Mouse (Mus musculus) small intestine, adult 2 months (tissue): Measurements from ENCODE around the gene Ccdc7a. TPM values are rescaled to one million over a fixed set of nuclear protein-coding genes. Genes with fewer than 3 reads are reported as not detected.

ENCODE experiments used
- H3K27ac ChIP-seq: fragments of 200-500 bp; 2 replicates; pipeline ENCODE4 v1.5.1; 2012; ENCODE audit warnings: low read depth, low read length, control low read depth, inconsistent platforms; ENCODE audit not compliant: insufficient read depth
- H3K27me3 ChIP-seq: fragments of 200-500 bp; 2 replicates; pipeline ENCODE4 v1.6.1; 2012; ENCODE audit warnings: mild to moderate bottlenecking, moderate library complexity, low read length, inconsistent platforms; ENCODE audit not compliant: control insufficient read depth, insufficient read depth
- H3K36me3 ChIP-seq: fragments of 200-500 bp; 2 replicates; pipeline ENCODE4 v1.6.1; 2012; ENCODE audit warnings: mild to moderate bottlenecking, low read length, control low read depth, inconsistent platforms; ENCODE audit not compliant: control insufficient read depth, insufficient read depth
- H3K4me1 ChIP-seq: fragments of 200-500 bp; 2 replicates; pipeline ENCODE4 v1.6.1; 2012; ENCODE audit warnings: low read length, inconsistent platforms, mixed read lengths; ENCODE audit not compliant: control insufficient read depth, insufficient read depth, insufficient read length
- H3K4me3 ChIP-seq: fragments of 200-500 bp; 2 replicates; pipeline ENCODE4 v1.5.1; 2012; ENCODE audit warnings: low read depth, mild to moderate bottlenecking, control low read depth, inconsistent platforms, low read length, moderate library complexity
- CTCF ChIP-seq: fragments of 200-500 bp; IDR thresholded peaks from 2 replicates; pipeline ENCODE4 v1.5.1; 2012; ENCODE audit warnings: low read depth, mild to moderate bottlenecking, control low read depth, inconsistent platforms, low read length, moderate library complexity, mixed read lengths; ENCODE audit not compliant: insufficient replicate concordance, insufficient read length; ENCODE audit errors: extremely low read depth
- POLR2A ChIP-seq: fragments of 200-500 bp; IDR thresholded peaks from 2 replicates; pipeline ENCODE4 v1.6.1; 2012; ENCODE audit warnings: low read depth, mild to moderate bottlenecking, control low read depth, inconsistent platforms, low read length, moderate library complexity
- WGBS: fragments of 180-500 bp; shearing (Covaris S2); methylation state at CpG from one replicate; pipeline ENCODE4 v1.1.7; 2018; 5-methylcytosine and 5-hydroxymethylcytosine counted together
- polyA plus RNA-seq: library from polyadenylated mRNA; depleted of rRNA; stranded (reverse); fragments of >200 nt; gene quantifications from 2 replicates; pipeline ENCODE4 v1.2.3, GENCODE M21; 2012; rRNA removed

Ccdc7a gene
- polyA plus RNA-seq, 1 experiment = not detected

GRCm38 (mm10) chr8:128686429-128686990, 378.8 kb downstream of the Ccdc7a start:
- Histone ChIP-seq H3K4me1 (peaks cover 10% of the 10 kb centered on the region; the same call in 1 of the 2 replicates), H3K4me3 (peak overlapping the region; percentile 99), H3K27me3 (no peaks in the 10 kb centered on the region), H3K27ac (peak overlapping the region; percentile 93), H3K36me3 (no peaks in the 10 kb centered on the region)
- TF ChIP-seq POLR2A (no peak), CTCF (no peak)
- WGBS = 0% methylated on average over 2 of the region's 2 CpGs

- Histone ChIP-seq H3K27me3 (no peaks in the 10 kb centered on the region), H3K36me3 (no peaks in the 10 kb centered on the region), H3K4me1 (peaks cover 10% of the 10 kb centered on the region; the same call in 1 of the 2 replicates), H3K4me3 (peak within 1 kb of the TSS; percentile 99), H3K27ac (peak within 1 kb of the TSS; percentile 95)
- peak; percentile 16; the same call in 1 of the 2 replicates for TF ChIP-seq CTCF
- TF ChIP-seq POLR2A = peak; percentile 89
- under 1% methylated on average over 108 of the region's 113 CpGs for WGBS
Measured at GRCm38 (mm10) chr8:128685507-128686428, 379.5 kb downstream of the Ccdc7a start, which contains the start of gene Itgb1. TSS of gene Itgb1 (plus strand) at chr8:128685654.

GRCm38 (mm10) chr8:128684609-128685506, 380.5 kb downstream of the Ccdc7a start:
- peak overlapping the region; percentile 99 for H3K4me3 ChIP-seq
- H3K27ac ChIP-seq = peak overlapping the region; percentile 95
- 6% methylated on average over 25 of the region's 25 CpGs for WGBS
- no peak for TF ChIP-seq CTCF
- TF ChIP-seq POLR2A = no peak
- H3K36me3 ChIP-seq = no peaks in the 10 kb centered on the region
- peaks cover 7% of the 10 kb centered on the region; the same call in 1 of the 2 replicates for H3K4me1 ChIP-seq
- H3K27me3 ChIP-seq = no peaks in the 10 kb centered on the region

Other genes with a start within 250 kb of the Ccdc7a start
- gene Ccdc7b, start 1.6 kb upstream of the Ccdc7a start, polyA plus RNA-seq = not detected in 2 replicates
- gene Gm10999, start 66.1 kb upstream of the Ccdc7a start, polyA plus RNA-seq = not detected in 2 replicates
- 0.14 and 0.39 TPM in 2 replicates for gene 2610044O15Rik8, start 168.9 kb upstream of the Ccdc7a start, polyA plus RNA-seq